Mouse (Mus musculus) MEL (cell line): ENCODE results near the gene Prkcz. TPM values are rescaled to one million over a fixed set of nuclear protein-coding genes. Genes with fewer than 3 reads are reported as not detected.

Experiments used
- DNase-seq: peaks from one replicate; pipeline ENCODE4 v3.0.0; 2011; ENCODE audit warnings: low read depth, low spot score
- H3K27ac ChIP-seq: 2 replicates; pipeline ENCODE4 v1.5.1; 2012; ENCODE audit warnings: low read depth, mild to moderate bottlenecking, control low read depth, low read length, moderate library complexity; ENCODE audit not compliant: control insufficient read depth
- H3K27me3 ChIP-seq, 2 experiments: fragments of 150-350 bp in 1 of 2; sonication (generic) in 1 of 2; 2 replicates each; pipeline ENCODE4 v1.6.1; 2012; ENCODE audit warnings: low read length in 2 of 2, mild to moderate bottlenecking in 2 of 2, improper control_type of control experiment in 1 of 2, moderate library complexity in 1 of 2; ENCODE audit not compliant: insufficient read depth in 2 of 2, control insufficient read depth in 1 of 2
- H3K36me3 ChIP-seq, 2 experiments: 2 replicates each; pipeline ENCODE4 v1.6.1; 2012 to 2014; ENCODE audit warnings: low read length in 2 of 2, improper control_type of control experiment in 1 of 2, inconsistent platforms in 1 of 2, mild to moderate bottlenecking in 1 of 2; ENCODE audit not compliant: insufficient read depth in 2 of 2, control insufficient read depth in 1 of 2
- H3K4me1 ChIP-seq, 2 experiments: fragments of 150-350 bp in 1 of 2; sonication (generic) in 1 of 2; 2 replicates each; pipeline ENCODE4 v1.6.1; 2012; ENCODE audit warnings: low read length in 2 of 2, improper control_type of control experiment in 1 of 2, mild to moderate bottlenecking in 1 of 2; ENCODE audit not compliant: insufficient read depth in 2 of 2, control insufficient read depth in 1 of 2
- H3K4me3 ChIP-seq, 2 experiments: fragments of 150-350 bp in 1 of 2; sonication (generic) in 1 of 2; 2 replicates each; pipeline ENCODE4 v1.5.1; 2012; ENCODE audit warnings: low read depth in 2 of 2, low read length in 2 of 2, mild to moderate bottlenecking in 2 of 2, moderate library complexity in 2 of 2, control low read depth in 1 of 2, improper control_type of control experiment in 1 of 2; ENCODE audit not compliant: control insufficient read depth in 1 of 2, insufficient read depth in 1 of 2
- H3K79me2 ChIP-seq: 2 replicates; pipeline ENCODE4 v1.6.1; 2012; ENCODE audit warnings: mild to moderate bottlenecking, low read length, moderate library complexity; ENCODE audit not compliant: control insufficient read depth, poor library complexity, insufficient read depth
- H3K9ac ChIP-seq: 2 replicates; pipeline ENCODE4 v1.6.1; 2012; ENCODE audit warnings: low read depth, mild to moderate bottlenecking, control low read depth, low read length, moderate library complexity; ENCODE audit not compliant: control insufficient read depth, poor library complexity, severe bottlenecking
- H3K9me3 ChIP-seq: fragments of 150-350 bp; sonication (generic); replicated peaks from 2 replicates; pipeline ENCODE4 v1.6.1; 2012; ENCODE audit warnings: mild to moderate bottlenecking, low read length, improper control_type of control experiment, moderate library complexity; ENCODE audit not compliant: insufficient read depth
- BHLHE40 ChIP-seq: IDR thresholded peaks from 2 replicates; pipeline ENCODE4 v1.6.1; 2012; ENCODE audit warnings: low read depth, mild to moderate bottlenecking, inconsistent platforms, low read length, improper control_type of control experiment, borderline replicate concordance
- CHD1 ChIP-seq: IDR thresholded peaks from 2 replicates; pipeline ENCODE4 v1.6.1; 2012; ENCODE audit warnings: low read depth, mild to moderate bottlenecking, inconsistent platforms, low read length, improper control_type of control experiment
- ELF1 ChIP-seq: IDR thresholded peaks from 2 replicates; pipeline ENCODE4 v1.6.1; 2014; ENCODE audit warnings: low read depth, mild to moderate bottlenecking, inconsistent platforms, low read length, improper control_type of control experiment, moderate library complexity
- EP300 ChIP-seq, 2 experiments: IDR thresholded peaks; 2 replicates each; pipeline ENCODE4 v1.6.1; 2011; ENCODE audit warnings: improper control_type of control experiment in 2 of 2, low read length in 2 of 2, low read depth in 1 of 2, mild to moderate bottlenecking in 1 of 2
- HCFC1 ChIP-seq: IDR thresholded peaks from 2 replicates; pipeline ENCODE4 v1.6.1; 2012; ENCODE audit warnings: low read depth, mild to moderate bottlenecking, inconsistent platforms, low read length, improper control_type of control experiment, moderate library complexity
- KAT2A ChIP-seq: conservative IDR thresholded peaks from 2 replicates; pipeline ENCODE4 v1.6.1; 2012; ENCODE audit warnings: low read depth, low read length, improper control_type of control experiment, inconsistent platforms
- MAFK ChIP-seq: IDR thresholded peaks from 2 replicates; pipeline ENCODE4 v1.6.1; 2011; ENCODE audit warnings: low read depth, mild to moderate bottlenecking, low read length, improper control_type of control experiment, borderline replicate concordance
- MAX ChIP-seq: IDR thresholded peaks from 2 replicates; pipeline ENCODE4 v1.6.1; 2011; ENCODE audit warnings: low read length, improper control_type of control experiment
- MEF2A ChIP-seq: IDR thresholded peaks from 2 replicates; pipeline ENCODE4 v1.6.1; 2014; ENCODE audit warnings: low read depth, mild to moderate bottlenecking, inconsistent platforms, low read length, improper control_type of control experiment; ENCODE audit not compliant: poor library complexity, insufficient replicate concordance, severe bottlenecking; ENCODE audit errors: extremely low read depth
- MXI1 ChIP-seq: IDR thresholded peaks from 2 replicates; pipeline ENCODE4 v1.6.1; 2011; ENCODE audit warnings: mild to moderate bottlenecking, low read depth, low read length, improper control_type of control experiment
- MYB ChIP-seq: IDR thresholded peaks from 2 replicates; pipeline ENCODE4 v1.6.1; 2011; ENCODE audit warnings: mild to moderate bottlenecking, low read depth, low read length, improper control_type of control experiment
- MYC ChIP-seq: IDR thresholded peaks from 2 replicates; pipeline ENCODE4 v1.6.1; 2011; ENCODE audit warnings: low read depth, mild to moderate bottlenecking, low read length, improper control_type of control experiment, moderate library complexity
- NRF1 ChIP-seq: IDR thresholded peaks from 2 replicates; pipeline ENCODE4 v1.6.1; 2014; ENCODE audit warnings: low read depth, mild to moderate bottlenecking, inconsistent platforms, low read length, improper control_type of control experiment, moderate library complexity; ENCODE audit not compliant: poor library complexity, insufficient read depth, severe bottlenecking
- POLR2A ChIP-seq, 2 experiments: IDR thresholded peaks; 2 replicates each; pipeline ENCODE4 v1.6.1; 2011 to 2012; ENCODE audit warnings: low read length in 2 of 2, mild to moderate bottlenecking in 2 of 2, control low read depth in 1 of 2, improper control_type of control experiment in 1 of 2, low read depth in 1 of 2, moderate library complexity in 1 of 2; ENCODE audit not compliant: control insufficient read depth in 1 of 2, insufficient read depth in 1 of 2, poor library complexity in 1 of 2
- POLR2AphosphoS2 ChIP-seq: IDR thresholded peaks from 2 replicates; pipeline ENCODE4 v1.6.1; 2011; ENCODE audit warnings: low read length, improper control_type of control experiment
- POLR2AphosphoS5 ChIP-seq: IDR thresholded peaks from 2 replicates; pipeline ENCODE4 v1.6.1; 2012; ENCODE audit warnings: low read depth, borderline replicate concordance, mild to moderate bottlenecking, inconsistent platforms, low read length, moderate library complexity, mixed read lengths
- RCOR1 ChIP-seq: IDR thresholded peaks from 2 replicates; pipeline ENCODE4 v1.6.1; 2012; ENCODE audit warnings: low read depth, mild to moderate bottlenecking, inconsistent platforms, low read length, improper control_type of control experiment
- SIN3A ChIP-seq: IDR thresholded peaks from 2 replicates; pipeline ENCODE4 v1.6.1; 2012; ENCODE audit warnings: low read length, improper control_type of control experiment, inconsistent platforms
- SMC3 ChIP-seq: IDR thresholded peaks from 2 replicates; pipeline ENCODE4 v1.6.1; 2011; ENCODE audit warnings: low read depth, low read length, improper control_type of control experiment
- TAL1 ChIP-seq: IDR thresholded peaks from 2 replicates; pipeline ENCODE4 v1.6.1; 2012; ENCODE audit warnings: mild to moderate bottlenecking, inconsistent platforms, low read length, moderate library complexity, mixed read lengths
- TCF12 ChIP-seq: IDR thresholded peaks from 2 replicates; pipeline ENCODE4 v1.6.1; 2014; ENCODE audit warnings: low read depth, mild to moderate bottlenecking, inconsistent platforms, low read length, improper control_type of control experiment, moderate library complexity
- USF2 ChIP-seq, 2 experiments: IDR thresholded peaks; 2 replicates each; pipeline ENCODE4 v1.6.1; 2011 to 2012; ENCODE audit warnings: improper control_type of control experiment in 2 of 2, low read length in 2 of 2, borderline replicate concordance in 1 of 2, inconsistent platforms in 1 of 2, low read depth in 1 of 2, mild to moderate bottlenecking in 1 of 2; ENCODE audit not compliant: insufficient read depth in 1 of 2
- ZC3H11A ChIP-seq: IDR thresholded peaks from 2 replicates; pipeline ENCODE4 v1.6.1; 2012; ENCODE audit warnings: low read depth, mild to moderate bottlenecking, inconsistent platforms, low read length, improper control_type of control experiment
- polyA plus RNA-seq, 2 experiments: library from polyadenylated mRNA; stranded (reverse) in 1 of 2; unstranded in 1 of 2; fragments of >175 nt in 1 of 2; fragments of >200 nt in 1 of 2; gene quantifications; 2 replicates each; pipeline versions ENCODE4 v1.2.1 to v1.2.4; 2012; ENCODE audit warnings: low replicate concordance in 2 of 2, low read depth in 1 of 2; ENCODE audit not compliant: insufficient read length in 2 of 2, insufficient read depth in 1 of 2, missing spikeins in 1 of 2
- total RNA-seq: library from RNA; depleted of rRNA; stranded (reverse); fragments of 300-350 nt; gene quantifications from 2 replicates; pipeline ENCODE4 v1.2.3, GENCODE M21; 2012

The Prkcz gene
- total and polyA plus RNA-seq, 3 experiments = 0.12 to 0.92 TPM; not detected in 1

- Histone ChIP-seq H3K4me3 (no peak overlapping the region), H3K4me1 (no peaks in the 10 kb centered on the region), H3K27ac (no peak overlapping the region), H3K9ac (no peak overlapping the region), H3K36me3 (no peaks in the 10 kb centered on the region), H3K79me2 (no peaks in the 10 kb centered on the region), H3K9me3 (no peaks in the 10 kb centered on the region), H3K27me3 (peaks cover 11 to 19% of the 10 kb centered on the region in 2 experiments)
- DNase-seq = no peak
- TF ChIP-seq EP300 (IDR thresholded peaks at IDR 0.05; ENCODE audit: low read depth in 1 of 2, low read length in 2 of 2) (no peak), POLR2A (IDR thresholded peaks at IDR 0.05; ENCODE audit: control insufficient read depth in 1 of 2, insufficient read depth in 1 of 2, low read depth in 1 of 2, low read length in 2 of 2, poor library complexity in 1 of 2) (no peak), MYB (no peak), MAX (no peak), TAL1 (no peak), SIN3A (no peak), KAT2A (no peak), MYC (no peak), ZC3H11A (no peak), TCF12 (no peak), MXI1 (no peak), BHLHE40 (no peak), SMC3 (no peak)
Observed at GRCm38 (mm10) chr4:155324511-155324910, 36.6 kb downstream of the Prkcz start.

- Histone ChIP-seq H3K27ac (no peak overlapping the region), H3K9ac (no peak overlapping the region), H3K4me1 (no peaks in the 10 kb centered on the region), H3K79me2 (no peaks in the 10 kb centered on the region), H3K4me3 (no peak overlapping the region), H3K36me3 (no peaks in the 10 kb centered on the region), H3K9me3 (no peaks in the 10 kb centered on the region), H3K27me3 (peaks cover 11 to 16% of the 10 kb centered on the region in 2 experiments)
- TF ChIP-seq HCFC1 = no peak
- TF ChIP-seq CHD1 = no peak
- TF ChIP-seq NRF1 = no peak
- no peak for TF ChIP-seq MYB
- TF ChIP-seq RCOR1 = no peak
- no peak for TF ChIP-seq POLR2AphosphoS2
- TF ChIP-seq USF2 (IDR thresholded peaks at IDR 0.05; ENCODE audit: borderline replicate concordance in 1 of 2, insufficient read depth in 1 of 2, low read depth in 1 of 2, low read length in 2 of 2) = no peak
- no peak for TF ChIP-seq TAL1
- no peak for TF ChIP-seq MAFK
- no peak for TF ChIP-seq TCF12
- no peak for TF ChIP-seq MEF2A
- TF ChIP-seq POLR2AphosphoS5 = no peak
- TF ChIP-seq ELF1 = no peak
- DNase-seq = no peak
Observed at GRCm38 (mm10) chr4:155323081-155323795, 37.9 kb downstream of the Prkcz start.
